Mouse (Mus musculus) myocyte (in vitro differentiated cells): ENCODE data around the gene Sema4a.

Experiments used
- CEBPB ChIP-seq: IDR thresholded peaks from 2 replicates; pipeline ENCODE4 v1.6.1; 2011; ENCODE audit warnings: mild to moderate bottlenecking, moderate library complexity; ENCODE audit not compliant: poor library complexity, insufficient read depth, severe bottlenecking
- E2F4 ChIP-seq: IDR thresholded peaks from one replicate; pipeline ENCODE4 v1.6.1; 2011; ENCODE audit warnings: mild to moderate bottlenecking, control low read depth, moderate library complexity; ENCODE audit not compliant: insufficient read depth
- MAX ChIP-seq: IDR thresholded peaks from one replicate; pipeline ENCODE4 v1.6.1; 2011; ENCODE audit warnings: low read depth, mild to moderate bottlenecking, control low read depth
- MYOG ChIP-seq, 3 experiments: IDR thresholded peaks; one replicate each; pipeline ENCODE4 v1.6.1; 2011; ENCODE audit warnings: control low read depth in 2 of 3, low read depth in 2 of 3, mild to moderate bottlenecking in 2 of 3; ENCODE audit not compliant: insufficient read length in 2 of 3, control insufficient read depth in 1 of 3, insufficient read depth in 1 of 3
- POLR2A ChIP-seq: IDR thresholded peaks from one replicate; pipeline ENCODE4 v1.6.1; 2011; ENCODE audit warnings: low read depth, mild to moderate bottlenecking, control low read depth, moderate library complexity; ENCODE audit not compliant: insufficient read length
- POLR2AphosphoS2 ChIP-seq: IDR thresholded peaks from one replicate; pipeline ENCODE4 v1.6.1; 2011; ENCODE audit warnings: low read depth, control low read depth; ENCODE audit not compliant: insufficient read length
- REST ChIP-seq: IDR thresholded peaks from one replicate; pipeline ENCODE4 v1.6.1; 2011; ENCODE audit warnings: mild to moderate bottlenecking, control low read depth, moderate library complexity; ENCODE audit not compliant: insufficient read depth, insufficient read length
- SRF ChIP-seq: IDR thresholded peaks from one replicate; pipeline ENCODE4 v1.6.1; 2011; ENCODE audit warnings: low read depth; ENCODE audit not compliant: control insufficient read depth, insufficient read length
- TCF12 ChIP-seq: IDR thresholded peaks from one replicate; pipeline ENCODE4 v1.6.1; 2011; ENCODE audit warnings: mild to moderate bottlenecking, control low read depth; ENCODE audit not compliant: poor library complexity, insufficient read depth, severe bottlenecking
- TCF3 ChIP-seq: IDR thresholded peaks from one replicate; pipeline ENCODE4 v1.6.1; 2011; ENCODE audit warnings: low read depth, control low read depth; ENCODE audit not compliant: insufficient read length
- USF1 ChIP-seq: IDR thresholded peaks from one replicate; pipeline ENCODE4 v1.6.1; 2011; ENCODE audit warnings: low read depth, mild to moderate bottlenecking, control low read depth, moderate library complexity

DNA sequence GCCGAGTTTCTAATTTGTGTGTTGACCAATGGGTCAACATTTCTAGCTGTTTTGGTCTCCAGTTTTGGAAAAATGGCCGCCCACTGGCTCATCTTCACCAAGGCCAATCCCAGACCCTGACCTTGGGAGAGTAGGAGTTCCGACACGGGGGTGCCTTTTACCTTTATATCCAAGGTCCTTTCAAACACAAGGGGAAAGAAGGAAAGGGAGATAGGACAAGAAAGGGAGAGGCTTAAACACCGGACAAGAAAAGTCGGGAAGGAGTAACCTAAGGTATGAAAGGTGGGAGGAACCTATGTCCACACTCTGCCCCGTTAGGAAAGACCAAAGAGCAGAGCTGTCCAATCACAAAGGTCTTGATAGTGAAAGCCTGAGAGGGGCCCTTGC, 50.3 kb downstream of the Sema4a start:
- TF ChIP-seq POLR2A (no peak), MAX (no peak), POLR2AphosphoS2 (no peak), SRF (no peak), MYOG (IDR thresholded peaks at IDR 0.05; ENCODE audit: control insufficient read depth in 1 of 3, insufficient read depth in 1 of 3, insufficient read length in 2 of 3, low read depth in 2 of 3) (no peak), E2F4 (no peak), CEBPB (no peak), REST (no peak), TCF3 (no peak), TCF12 (no peak), USF1 (no peak)
